Mouse (Mus musculus) bone marrow macrophage, adult 2 months (primary cell): ENCODE data around the gene Galnt17. TPM values are rescaled to one million over a fixed set of nuclear protein-coding genes. Genes with fewer than 3 reads are reported as not detected.

ENCODE experiments used
- H3K27ac ChIP-seq: 2 replicates; pipeline ENCODE4 v1.5.1; 2012; ENCODE audit warnings: low read depth, low read length; ENCODE audit not compliant: insufficient read depth
- H3K4me1 ChIP-seq: 2 replicates; pipeline ENCODE4 v1.6.1; 2012; ENCODE audit warnings: low read length; ENCODE audit not compliant: control insufficient read depth, insufficient read depth
- H3K4me3 ChIP-seq: 2 replicates; pipeline ENCODE4 v1.5.1; 2012; ENCODE audit warnings: mild to moderate bottlenecking, low read length, moderate library complexity; ENCODE audit not compliant: insufficient read depth
- CTCF ChIP-seq: IDR thresholded peaks from 2 replicates; pipeline ENCODE4 v1.5.1; 2012; ENCODE audit warnings: low read depth, mild to moderate bottlenecking, low read length, moderate library complexity
- POLR2A ChIP-seq: IDR thresholded peaks from 2 replicates; pipeline ENCODE4 v1.6.1; 2012; ENCODE audit warnings: mild to moderate bottlenecking, low read depth, low read length, borderline replicate concordance
- polyA plus RNA-seq: library from polyadenylated mRNA; stranded (reverse); fragments of >200 nt; gene quantifications from 2 replicates; pipeline ENCODE4 v1.2.4, GENCODE M21; 2012; ENCODE audit not compliant: missing spikeins, insufficient read depth, insufficient read length

The Galnt17 gene
- polyA plus RNA-seq, 1 experiment, result not detected

DNA sequence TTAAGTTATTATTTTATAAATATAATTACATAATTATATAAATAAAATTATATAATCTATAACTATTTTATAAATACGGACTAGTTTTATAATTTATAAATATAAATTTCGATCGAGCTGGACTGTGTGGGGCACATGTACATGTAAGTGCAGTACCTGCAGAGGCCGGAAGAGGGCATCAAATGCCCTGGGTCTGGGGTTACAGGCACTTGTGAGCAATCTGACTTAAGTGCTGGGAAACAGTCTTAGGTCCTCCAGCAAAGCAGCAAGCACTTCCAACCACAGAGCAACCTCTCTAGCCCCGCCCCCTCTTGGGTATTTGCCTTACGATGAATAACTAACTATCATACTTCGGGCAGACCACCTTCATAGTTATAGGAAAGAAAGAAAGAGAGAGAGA lies 388.3 kb downstream of the Galnt17 start:
- TF ChIP-seq CTCF (no peak), POLR2A (no peak)
- no peak overlapping the region for H3K4me3 ChIP-seq
- H3K4me1 ChIP-seq, result no peaks in the 10 kb centered on the region
- no peak overlapping the region for H3K27ac ChIP-seq

DNA sequence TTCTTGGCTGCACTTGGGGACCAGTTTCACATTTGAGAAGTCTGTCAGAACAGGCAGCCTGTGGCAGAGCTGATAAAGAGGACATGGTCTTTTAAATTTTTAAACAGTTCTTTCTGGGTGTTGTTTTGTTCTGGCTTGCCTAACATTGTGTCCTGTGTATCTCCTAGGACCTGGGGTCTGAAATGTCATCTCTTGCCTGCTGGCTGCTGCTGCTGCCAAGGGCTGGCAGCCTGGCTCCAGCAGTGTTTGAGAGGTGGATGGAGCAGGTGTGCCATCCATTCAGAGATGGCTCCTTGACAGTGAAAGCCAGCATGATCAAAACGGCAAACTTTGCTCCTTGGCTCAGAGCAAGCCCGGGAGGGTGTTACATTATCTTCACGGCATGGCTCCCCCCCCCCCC lies 393.7 kb downstream of the Galnt17 start:
- TF ChIP-seq POLR2A (no peak), CTCF (no peak)
- H3K27ac ChIP-seq, result no peak overlapping the region
- H3K4me3 ChIP-seq, result no peak overlapping the region
- H3K4me1 ChIP-seq, result no peaks in the 10 kb centered on the region

DNA sequence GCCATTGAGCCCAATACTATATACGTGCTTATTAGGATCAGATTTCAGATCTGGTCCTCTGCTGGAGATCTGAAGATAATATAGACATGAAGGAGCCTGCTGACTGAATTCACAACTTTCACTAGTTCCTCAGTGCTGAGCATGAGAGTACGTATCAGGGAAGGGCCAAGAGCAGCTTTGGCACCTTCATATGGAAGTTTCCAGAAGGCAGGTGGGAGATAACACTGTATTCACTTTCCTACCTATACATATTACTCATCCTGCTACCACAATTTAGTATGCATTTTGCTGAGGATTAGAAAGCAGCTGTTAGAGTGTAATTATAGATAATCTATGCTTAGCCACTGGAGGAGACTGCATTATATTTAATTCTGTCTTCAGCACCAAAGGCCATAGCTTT lies 396.7 kb downstream of the Galnt17 start:
- Histone ChIP-seq H3K4me3 (no peak overlapping the region), H3K27ac (no peak overlapping the region), H3K4me1 (no peaks in the 10 kb centered on the region)
- TF ChIP-seq CTCF (no peak), POLR2A (no peak)

DNA sequence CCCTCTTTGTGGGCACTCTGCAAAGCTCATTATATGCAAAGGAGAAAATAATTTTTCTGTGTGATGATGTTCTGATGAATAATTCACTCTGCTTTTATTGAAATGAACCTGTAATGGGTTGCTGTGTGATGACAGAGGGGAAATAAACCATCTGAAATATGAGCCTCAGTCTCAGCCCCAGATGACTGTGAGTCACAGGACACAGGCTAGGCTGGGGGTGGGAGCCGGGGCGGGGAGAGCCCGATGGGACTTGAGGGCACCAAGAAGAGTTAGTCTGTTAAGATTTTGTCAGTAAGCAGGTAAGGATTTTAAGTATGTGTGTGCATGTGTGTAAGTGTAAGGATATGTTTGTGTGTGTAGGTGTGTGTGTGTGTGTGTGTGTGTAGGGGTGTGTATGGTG lies 406.6 kb downstream of the Galnt17 start:
- Histone ChIP-seq H3K4me1 (no peaks in the 10 kb centered on the region), H3K4me3 (no peak overlapping the region), H3K27ac (no peak overlapping the region)
- TF ChIP-seq CTCF, result no peak
- no peak for TF ChIP-seq POLR2A

DNA sequence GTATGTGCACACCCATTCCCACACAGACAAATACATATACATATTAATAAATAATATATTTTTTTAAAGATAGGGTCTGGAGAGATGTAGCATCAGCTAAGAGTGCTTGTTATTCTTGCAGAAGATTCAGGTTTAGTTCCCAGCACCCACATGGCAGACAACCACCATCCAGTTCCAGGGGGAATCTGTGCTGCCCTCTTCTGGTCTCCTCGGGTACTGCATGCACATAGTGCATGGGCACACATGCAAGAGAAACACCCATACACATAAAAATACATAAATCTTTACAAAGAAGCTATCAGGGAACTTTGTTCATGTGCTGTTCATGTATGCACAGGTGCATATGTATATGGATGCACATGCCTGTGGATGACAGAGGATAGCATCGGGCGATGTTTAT lies 412.3 kb downstream of the Galnt17 start:
- Histone ChIP-seq H3K4me3 (no peak overlapping the region), H3K27ac (no peak overlapping the region), H3K4me1 (no peaks in the 10 kb centered on the region)
- no peak for TF ChIP-seq POLR2A
- no peak for TF ChIP-seq CTCF

DNA sequence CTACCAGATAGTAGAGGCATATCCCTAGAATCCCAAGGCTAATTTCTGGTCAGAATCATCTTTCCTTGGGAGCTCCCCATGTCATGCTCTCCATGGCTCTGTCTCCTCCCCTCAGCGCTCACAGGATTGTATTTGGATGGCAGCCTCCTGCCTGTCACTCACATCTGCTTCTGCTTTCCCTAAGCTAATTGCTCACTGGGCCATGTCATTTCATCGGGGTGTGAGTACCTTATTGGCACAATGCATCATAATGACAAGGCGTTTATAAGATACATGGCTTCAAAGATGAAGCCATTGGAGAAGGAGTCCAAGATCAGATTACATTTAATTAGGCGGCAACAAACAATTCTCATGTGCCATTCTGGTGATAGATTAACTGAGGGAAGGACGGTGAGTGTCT lies 416.6 kb downstream of the Galnt17 start:
- Histone ChIP-seq H3K4me1 (no peaks in the 10 kb centered on the region), H3K4me3 (no peak overlapping the region), H3K27ac (no peak overlapping the region)
- TF ChIP-seq POLR2A (no peak), CTCF (no peak)

DNA sequence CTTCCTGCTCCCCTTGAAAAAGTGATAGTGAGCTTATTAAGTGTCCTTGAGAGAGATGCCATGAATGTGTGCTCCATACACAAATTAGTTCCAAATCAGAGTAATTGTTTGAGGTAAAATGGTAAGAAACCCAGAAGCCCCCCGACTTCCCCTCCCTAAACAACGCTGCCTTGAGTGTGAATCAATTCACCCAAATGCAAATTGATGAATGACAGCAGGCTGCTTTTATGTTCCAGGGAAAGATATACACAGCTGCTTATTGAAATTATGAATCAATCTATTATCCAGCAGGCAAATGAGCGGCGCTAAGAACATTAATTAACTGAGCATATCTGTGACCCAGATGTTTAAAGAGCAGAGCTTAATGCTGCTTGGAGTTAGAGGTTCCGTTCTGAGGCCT lies 428.0 kb downstream of the Galnt17 start:
- no peak overlapping the region for H3K27ac ChIP-seq

DNA sequence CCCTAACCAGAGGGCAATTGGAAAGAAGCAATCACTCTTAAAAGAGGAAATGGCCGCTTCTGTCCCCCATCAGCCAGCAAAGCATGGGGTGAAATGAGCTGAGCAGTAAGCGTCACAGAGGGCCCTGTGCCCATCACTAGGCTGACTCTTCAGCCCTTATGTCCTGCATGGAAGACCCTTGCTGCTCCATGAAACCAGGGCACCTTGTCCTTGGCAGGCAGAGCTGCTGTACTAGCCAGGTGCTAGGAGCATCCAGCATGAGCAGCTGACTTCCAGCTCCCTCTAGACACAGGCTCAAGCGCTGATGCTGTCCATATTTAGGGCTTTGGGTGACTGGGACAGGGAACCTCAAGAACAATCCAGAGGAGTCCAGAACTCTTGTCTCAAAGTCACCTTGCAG lies 432.9 kb downstream of the Galnt17 start:
- Histone ChIP-seq H3K4me1 (no peaks in the 10 kb centered on the region), H3K27ac (no peak overlapping the region), H3K4me3 (no peak overlapping the region)
- TF ChIP-seq POLR2A (no peak), CTCF (no peak)

More for the DNA sequence above, 428.0 kb downstream of the Galnt17 start:
- H3K4me1 ChIP-seq, result no peaks in the 10 kb centered on the region
- TF ChIP-seq CTCF, result no peak
- no peak for TF ChIP-seq POLR2A
- H3K4me3 ChIP-seq, result no peak overlapping the region

DNA sequence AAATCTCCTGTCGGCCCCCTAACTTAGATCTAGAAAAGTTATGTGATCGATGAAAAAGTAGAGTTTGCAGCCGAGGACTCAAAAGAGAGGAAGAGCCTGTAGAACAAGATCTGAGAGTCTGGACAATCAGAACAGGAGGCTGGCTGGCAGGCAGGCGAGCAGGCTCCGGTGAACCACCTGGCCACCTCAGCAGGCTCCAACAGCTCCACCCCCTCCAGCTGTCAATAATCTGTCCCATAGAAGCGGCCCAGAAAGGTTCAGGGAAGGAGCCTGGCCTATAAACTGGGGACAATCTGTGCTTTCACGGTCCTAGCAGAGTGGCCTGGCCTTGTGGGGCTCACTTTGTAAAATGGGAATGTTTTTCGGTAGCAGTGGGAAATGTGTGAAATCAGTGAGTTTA lies 437.2 kb downstream of the Galnt17 start:
- no peak overlapping the region for H3K27ac ChIP-seq
- TF ChIP-seq POLR2A, result no peak
- TF ChIP-seq CTCF, result no peak
- no peaks in the 10 kb centered on the region for H3K4me1 ChIP-seq
- H3K4me3 ChIP-seq, result no peak overlapping the region

DNA sequence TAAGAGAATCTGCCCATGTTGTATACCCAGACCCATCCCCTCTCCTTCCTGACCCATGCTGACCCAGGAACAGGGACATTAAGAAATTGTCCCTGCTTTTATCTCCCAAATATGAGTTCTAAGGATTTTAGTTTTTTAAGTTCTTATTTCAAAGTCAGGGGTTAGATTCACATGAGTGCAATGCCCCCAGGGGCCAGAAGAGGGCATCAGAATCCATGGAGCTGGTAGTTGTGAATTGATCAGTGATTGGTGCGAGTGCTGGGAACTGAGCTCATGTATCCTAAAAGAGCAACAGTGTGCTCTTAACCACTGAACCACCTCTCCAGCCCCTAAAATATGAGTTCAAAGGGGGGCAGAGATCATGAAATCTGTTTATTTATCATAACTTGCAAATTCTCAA lies 438.4 kb downstream of the Galnt17 start:
- Histone ChIP-seq H3K4me3 (no peak overlapping the region), H3K4me1 (no peaks in the 10 kb centered on the region), H3K27ac (no peak overlapping the region)
- TF ChIP-seq POLR2A (no peak), CTCF (no peak)

DNA sequence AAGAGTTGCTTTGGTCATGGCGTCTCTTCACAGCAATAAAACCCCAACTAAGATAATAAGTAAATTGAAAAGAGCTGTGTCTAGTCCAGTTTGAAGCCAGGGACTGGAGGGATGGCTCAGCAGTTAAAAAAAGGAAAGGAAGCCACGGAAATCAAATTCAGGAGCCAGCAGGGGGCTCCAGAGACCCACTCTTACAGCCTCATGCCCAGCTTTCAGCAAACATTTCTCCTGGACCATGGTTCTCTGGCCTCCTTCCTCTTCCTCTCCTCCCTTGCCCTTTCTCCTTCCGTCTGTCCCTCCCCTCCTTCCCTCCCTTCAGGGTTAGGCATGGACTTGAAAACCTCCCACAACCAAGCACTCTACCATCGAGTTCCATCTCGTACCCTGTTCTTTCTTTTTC lies 446.0 kb downstream of the Galnt17 start:
- no peak for TF ChIP-seq POLR2A
- no peak for TF ChIP-seq CTCF
- no peak overlapping the region for H3K4me3 ChIP-seq
- no peak overlapping the region for H3K27ac ChIP-seq
- no peaks in the 10 kb centered on the region for H3K4me1 ChIP-seq
